In genomic region chr13:3694599-3695343, GRCm38 (mm10) we compare ENCODE assay signal across 9 mouse cellular contexts.
DNase-seq lines count a peak whose midpoint lies in the region; ATAC-seq and TF ChIP-seq lines count a peak whose summit lies in the region.
"Had no signal": no experiment of that assay in that cellular context is flagged by ENCODE, and none has a peak within 500 bp of the region (broad histone marks: within the 10 kb centered on the region; RNA-seq: fewer than 3 reads in every experiment).

No protein-coding gene starts in this region.

- H3K27ac ChIP-seq in kidney, postnatal 0 days = peak overlapping the region; percentile 76
- H3K27ac ChIP-seq in left cerebral cortex, adult 2 months = no peak overlapping the region
- H3K27ac ChIP-seq: liver, embryonic 15.5 days had no signal

- TF ChIP-seq CTCF in kidney, postnatal 0 days (IDR thresholded peaks at IDR 0.05; ENCODE audit: low read depth) = no peak
- no peak for TF ChIP-seq CTCF in left cerebral cortex, adult 2 months (IDR thresholded peaks at IDR 0.05)

- H3K27me3 ChIP-seq in kidney, postnatal 0 days (ENCODE audit: insufficient read depth, low read length) = no peaks in the 10 kb centered on the region
- H3K27me3 ChIP-seq: liver, embryonic 15.5 days had no signal

- no peak overlapping the region for H3K4me2 ChIP-seq in kidney, postnatal 0 days (ENCODE audit: low read length)
- H3K4me2 ChIP-seq: liver, embryonic 15.5 days had no signal

- no peaks in the 10 kb centered on the region for H3K9me3 ChIP-seq in kidney, postnatal 0 days (replicated peaks; ENCODE audit: low read length)
- H3K9me3 ChIP-seq: liver, embryonic 15.5 days had no signal

- no peak overlapping the region for H3K9ac ChIP-seq in kidney, postnatal 0 days (ENCODE audit: low read depth, low read length)
- H3K9ac ChIP-seq: liver, embryonic 15.5 days had no signal

- intact Hi-C loops in left cerebral cortex, adult 2 months (cut with DNase I) = loop anchor here (5.0 kb wide), 1 partner anchor 83 kb away; no protein-coding TSS in a partner anchor

- H3K36me3 ChIP-seq in kidney, postnatal 0 days (ENCODE audit: insufficient read depth, low read length) = no peaks in the 10 kb centered on the region
- H3K36me3 ChIP-seq: liver, embryonic 15.5 days had no signal

- peak; percentile 99 for ATAC-seq in kidney, postnatal 0 days (replicated peaks; ENCODE audit: low FRiP score, low read depth)

- H3K4me3 ChIP-seq in kidney, postnatal 0 days (replicated peaks; ENCODE audit: low read depth, low read length) = no peak overlapping the region
- no peak overlapping the region for H3K4me3 ChIP-seq in left cerebral cortex, adult 2 months
- H3K4me3 ChIP-seq: liver, embryonic 15.5 days had no signal

- no peaks in the 10 kb centered on the region for H3K4me1 ChIP-seq in kidney, postnatal 0 days (replicated peaks; ENCODE audit: insufficient read depth, low read length)
- H3K4me1 ChIP-seq: liver, embryonic 15.5 days had no signal

- 6% methylated on average over 11 of the region's 11 CpGs for WGBS in kidney, postnatal 0 days

- peak; percentile 34 for DNase-seq in ovary, adult 18-20 months (ENCODE audit: low spot score)
- no peak for DNase-seq in ovary, postnatal 14 days (ENCODE audit: low spot score)
- peak; percentile 38 for DNase-seq in gastrocnemius, postnatal 25 days
- DNase-seq in kidney, postnatal 0 days (ENCODE audit: low spot score) = peak; percentile 92
- peak; percentile 49 to 71 for DNase-seq in lung, postnatal 4 days
- DNase-seq in left cerebral cortex, adult 2 months (ENCODE audit: extremely low spot score in 1 of 2, low spot score in 2 of 2) = no peak
- no peak for DNase-seq in cerebellum, postnatal 10 days
- no peak for DNase-seq in layer of hippocampus, adult 8-10 months (ENCODE audit: low spot score in 2 of 2)

Comparison
In these comparisons a context has a peak if more than half of its experiments do, and no peak if none do; other contexts are left out.
1. DNase-seq: peak in ovary, adult 18-20 months (single experiment), gastrocnemius, postnatal 25 days (single experiment), kidney, postnatal 0 days (single experiment) and lung, postnatal 4 days (2 of 2); none in ovary, postnatal 14 days (single experiment), left cerebral cortex, adult 2 months (0 of 2), cerebellum, postnatal 10 days (0 of 2) and layer of hippocampus, adult 8-10 months (0 of 2).